ENCODE assay signal across 17 mouse cellular contexts in the genomic region with DNA sequence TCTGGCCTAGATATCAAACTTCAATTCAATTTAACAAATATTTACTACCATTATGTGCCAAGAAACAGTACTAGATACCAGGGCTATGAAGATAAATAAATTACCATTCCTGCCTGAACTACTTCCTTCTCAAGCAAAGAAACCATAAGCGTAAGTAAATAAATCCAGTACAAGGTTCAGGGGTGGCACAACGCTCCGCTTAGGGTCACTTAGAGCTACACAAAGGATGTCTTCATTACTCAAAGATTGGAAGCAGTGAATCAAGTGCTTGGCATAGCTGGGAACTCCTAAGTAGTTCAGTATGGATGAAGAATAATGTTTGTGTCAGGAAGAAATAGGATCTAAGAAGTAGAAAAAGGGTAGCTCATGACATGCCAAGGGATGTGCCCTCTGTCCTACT. TPM values are rescaled to one million over a fixed set of nuclear protein-coding genes. Genes with fewer than 3 reads are reported as not detected.
"Had no signal": no experiment of that assay in that cellular context is flagged by ENCODE, and none has a peak within 500 bp of the region (broad histone marks: within the 10 kb centered on the region; RNA-seq: fewer than 3 reads in every experiment).

No protein-coding gene starts in this region.

- ATAC-seq: midbrain, embryonic 15.5 days had no signal

- H3K9me3 ChIP-seq: limb, embryonic 13.5 days; liver, embryonic 15.5 days; megakaryocyte, embryonic 14.5 days; midbrain, embryonic 15.5 days; neural tube, embryonic 12.5 days had no signal

- H3K27me3 ChIP-seq: limb, embryonic 13.5 days; liver, embryonic 15.5 days; megakaryocyte, embryonic 14.5 days; midbrain, embryonic 15.5 days; neural tube, embryonic 12.5 days had no signal

- H3K4me2 ChIP-seq: limb, embryonic 13.5 days; liver, embryonic 11.5 days; liver, embryonic 15.5 days; lung, embryonic 14.5 days; midbrain, embryonic 11.5 days; midbrain, embryonic 15.5 days; neural tube, embryonic 12.5 days had no signal

- H3K36me3 ChIP-seq: midbrain, embryonic 15.5 days had no signal

- H3K9ac ChIP-seq: liver, embryonic 15.5 days; lung, embryonic 14.5 days; midbrain, embryonic 15.5 days; neural tube, embryonic 12.5 days had no signal

- DNase-seq: kidney, adult 2 months; kidney, postnatal 25 days; left cerebral cortex, postnatal 4 days; lung, embryonic 14.5 days; lung, postnatal 10 days; lung, postnatal 4 days; spleen, adult 18-20 months; thymus, adult 2 months; thymus, postnatal 36 days had no signal

- H3K4me3 ChIP-seq: layer of hippocampus, adult 2 months; limb, embryonic 13.5 days; liver, embryonic 15.5 days; megakaryocyte, embryonic 14.5 days; midbrain, embryonic 15.5 days; neural tube, embryonic 12.5 days had no signal

- H3K27ac ChIP-seq: layer of hippocampus, adult 2 months; liver, embryonic 15.5 days; midbrain, embryonic 15.5 days; neural tube, embryonic 12.5 days had no signal

RNA-seq across cellular contexts. Expression of a gene that starts 27.4 kb away (rescaled TPM):
- polyA plus RNA-seq: limb, embryonic 13.5 days; liver, embryonic 11.5 days; liver, embryonic 15.5 days; lung, embryonic 14.5 days; midbrain, embryonic 11.5 days had no signal

RNA-seq across cellular contexts. Expression of a gene that starts 28.5 kb away (rescaled TPM):
- polyA plus RNA-seq: liver, embryonic 11.5 days; thymus, adult 2 months had no signal
